Mouse (Mus musculus) G1E (cell line): ENCODE measurements at regions not wholly inside any gene's neighbourhood (a gene's known extent, or its start where the extent isn't known, plus 50 kb on each side); places are given as distances from the start of the nearest gene placed in this dataset.

Source experiments
- CTCF ChIP-seq: IDR thresholded peaks from 2 replicates; pipeline ENCODE4 v1.5.1; 2012; ENCODE audit warnings: low read depth, low read length, inconsistent platforms, mixed read lengths
- GATA1 ChIP-seq: IDR thresholded peaks from 2 replicates; pipeline ENCODE4 v1.6.1; 2012; ENCODE audit warnings: borderline replicate concordance, low read length, inconsistent platforms, mixed read lengths
- GATA2 ChIP-seq: IDR thresholded peaks from 2 replicates; pipeline ENCODE4 v1.6.1; 2012; ENCODE audit warnings: low read depth, low read length, inconsistent platforms, borderline replicate concordance
- POLR2AphosphoS5 ChIP-seq: IDR thresholded peaks from 2 replicates; pipeline ENCODE4 v1.6.1; 2012; ENCODE audit warnings: low read depth, low read length, inconsistent platforms; ENCODE audit not compliant: insufficient replicate concordance
- TAL1 ChIP-seq: conservative IDR thresholded peaks from 2 replicates; pipeline ENCODE4 v1.6.1; 2012; ENCODE audit warnings: low read depth, low read length, inconsistent platforms, mixed read lengths

GRCm38 (mm10) chr12:106597636-106598035 is 587.6 kb downstream of the Vrk1 start:
- TF ChIP-seq POLR2AphosphoS5 (no peak), GATA1 (no peak), CTCF (no peak), TAL1 (no peak), GATA2 (no peak)
